Mouse (Mus musculus): ENCODE data around the gene Setd1a.

GRCm38 (mm10) chr7:127797076-127797845 lies 20.8 kb downstream of the Setd1a start:
- TF ChIP-seq CTCF (IDR thresholded peaks at IDR 0.05; ENCODE audit: low read depth, low read length): no peak
- TF ChIP-seq GATA1 (IDR thresholded peaks at IDR 0.05; ENCODE audit: borderline replicate concordance, low read length): no peak
- TF ChIP-seq TAL1 (conservative IDR thresholded peaks at IDR 0.05; ENCODE audit: low read depth, low read length): no peak
- TF ChIP-seq POLR2AphosphoS5 (IDR thresholded peaks at IDR 0.05; ENCODE audit: insufficient replicate concordance, low read depth, low read length): no peak
- no peak for TF ChIP-seq GATA2 (IDR thresholded peaks at IDR 0.05; ENCODE audit: borderline replicate concordance, low read depth, low read length)

All from G1E (cell line).